Mouse (Mus musculus) retina, postnatal 1 day (tissue): ENCODE measurements around the gene Atp2b2.

Experiments
- DNase-seq: peaks from one replicate; pipeline ENCODE4 v3.0.0-alpha.2; 2012

The Atp2b2 gene

DNA sequence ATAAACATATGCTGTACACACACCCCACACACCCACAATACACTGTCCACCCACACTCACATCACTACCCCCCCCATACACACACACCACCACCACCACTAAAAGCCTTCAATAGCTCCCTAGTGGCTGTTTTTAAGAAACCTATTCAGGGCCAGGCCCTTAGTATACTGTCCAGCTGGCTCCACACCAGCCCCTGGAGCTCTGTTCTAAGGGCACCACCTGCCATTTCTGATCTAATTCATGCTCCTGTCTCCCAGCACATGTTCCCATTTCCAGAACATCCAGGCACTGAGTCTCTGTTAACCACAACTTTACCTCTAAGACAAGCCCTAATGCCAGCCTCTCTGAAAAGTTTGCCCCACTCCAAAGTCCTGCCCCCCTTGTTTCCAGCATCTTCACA is 186.8 kb downstream of the Atp2b2 start:
- no peak for DNase-seq

DNA sequence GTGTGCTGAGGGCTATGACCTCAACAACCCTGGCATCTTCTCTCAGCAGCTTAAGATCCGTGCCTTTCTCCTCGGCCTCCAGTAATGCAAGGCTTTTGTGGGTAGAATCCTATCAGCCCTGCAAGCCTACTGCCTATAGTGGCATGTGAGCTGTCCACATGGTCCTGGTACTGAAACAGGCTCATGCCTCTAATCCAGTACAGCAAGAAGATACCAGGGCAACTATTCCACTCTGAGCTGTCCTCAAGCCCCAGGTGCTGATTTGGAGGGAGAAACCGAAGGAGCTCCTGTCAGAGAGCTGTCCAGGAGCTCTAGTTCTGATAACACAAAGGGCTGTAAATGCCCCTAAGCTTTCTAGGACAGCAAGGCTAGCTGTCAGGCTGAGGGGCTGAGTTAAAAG is 190.1 kb downstream of the Atp2b2 start:
- DNase-seq = peak; percentile 89

DNA sequence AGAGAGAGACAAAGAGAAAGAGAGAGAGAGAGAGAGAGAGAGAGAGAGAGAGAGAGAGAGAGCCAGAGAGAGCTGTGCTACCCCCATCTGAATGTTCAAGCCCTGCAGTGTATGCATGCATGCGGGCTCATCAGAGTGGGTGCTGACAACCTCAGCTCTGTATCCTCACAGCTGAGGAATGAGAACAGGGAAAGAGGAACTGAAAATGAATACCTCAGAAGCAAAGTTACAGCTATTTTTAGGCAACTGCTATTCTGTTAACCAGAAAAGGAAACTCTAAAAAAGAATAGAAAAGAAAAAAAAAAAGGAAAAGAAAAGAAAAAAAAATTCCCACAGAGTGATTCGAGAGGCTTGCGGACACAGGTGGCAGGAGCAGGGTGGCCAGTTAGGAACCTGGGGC is 192.6 kb downstream of the Atp2b2 start:
- no peak for DNase-seq

DNA sequence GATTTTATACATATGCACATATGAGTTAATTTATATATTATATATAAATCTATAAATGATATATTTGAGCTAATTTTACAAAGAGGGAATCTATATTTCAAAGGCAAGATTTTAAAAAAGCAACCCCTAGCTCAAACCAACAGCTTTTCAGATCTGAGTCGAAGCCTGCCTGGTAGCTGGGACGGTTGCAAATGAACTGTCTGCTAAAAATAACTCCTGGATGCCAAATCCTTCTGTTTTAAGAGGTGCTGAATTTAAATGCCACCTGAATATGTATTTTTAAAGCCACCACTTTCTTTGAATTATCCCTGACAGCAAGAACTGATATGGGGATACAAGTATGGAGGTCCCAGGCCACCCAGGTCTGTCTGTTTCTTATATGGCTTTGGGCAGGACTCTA is 193.8 kb downstream of the Atp2b2 start:
- no peak for DNase-seq

DNA sequence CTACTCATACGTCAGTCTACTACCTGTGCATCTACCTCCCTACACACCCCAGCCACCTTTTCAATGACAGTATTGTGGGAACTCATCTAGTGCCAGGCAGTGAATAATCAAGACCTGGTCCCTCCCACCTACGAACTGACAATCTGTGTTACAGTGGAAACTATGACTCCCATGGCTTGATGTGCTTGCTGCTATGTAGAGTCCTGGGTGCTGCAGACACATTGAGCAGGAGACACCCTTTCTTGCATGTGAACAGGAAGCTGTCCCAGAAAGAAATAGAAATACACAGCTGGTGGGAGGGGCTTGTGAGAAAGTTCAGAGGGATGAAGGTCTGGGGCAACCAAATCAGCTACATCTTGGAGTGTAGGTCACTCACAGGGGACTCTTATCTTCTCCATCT is 195.3 kb downstream of the Atp2b2 start:
- DNase-seq = no peak

DNA sequence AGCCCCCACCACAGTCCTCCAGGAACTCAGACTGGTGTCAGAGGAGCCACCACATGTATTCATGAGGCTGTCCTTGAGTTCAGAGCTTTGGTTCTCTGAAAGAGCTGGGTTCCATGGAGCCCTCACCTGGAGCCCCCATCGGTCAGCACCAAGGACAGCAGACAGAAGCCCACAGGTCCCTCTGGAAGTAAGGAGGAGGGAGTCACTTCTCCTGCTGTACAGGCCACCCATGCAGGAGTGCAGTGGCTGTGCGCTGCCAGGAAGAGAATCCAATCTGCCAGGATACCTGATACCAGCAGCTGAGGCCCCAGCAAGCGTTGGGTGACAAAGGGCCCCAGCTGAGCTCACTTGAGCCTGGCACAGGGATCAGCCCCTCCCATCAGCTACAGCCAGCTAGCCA is 199.2 kb downstream of the Atp2b2 start:
- DNase-seq = peak; percentile 33

DNA sequence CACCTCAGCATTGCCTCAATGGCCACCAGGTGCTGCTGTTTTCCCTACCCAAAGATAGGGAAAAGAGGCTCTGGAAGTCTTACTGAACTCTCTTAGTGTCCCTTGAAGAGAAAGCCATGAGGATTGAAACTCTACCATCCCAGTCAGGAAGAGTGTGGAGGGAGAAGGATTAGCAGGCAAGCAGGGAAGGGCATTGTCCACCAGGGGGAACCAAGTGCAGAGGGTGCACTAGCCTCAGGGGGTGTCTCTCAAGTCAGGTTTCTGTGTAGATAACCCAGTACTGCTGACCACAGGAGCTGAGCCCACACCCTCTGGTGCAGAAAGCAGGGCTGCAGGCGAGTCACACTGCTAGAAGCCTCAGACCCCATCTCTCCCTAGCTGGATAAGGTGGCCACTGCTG is 203.9 kb downstream of the Atp2b2 start:
- DNase-seq = peak; percentile 43

DNA sequence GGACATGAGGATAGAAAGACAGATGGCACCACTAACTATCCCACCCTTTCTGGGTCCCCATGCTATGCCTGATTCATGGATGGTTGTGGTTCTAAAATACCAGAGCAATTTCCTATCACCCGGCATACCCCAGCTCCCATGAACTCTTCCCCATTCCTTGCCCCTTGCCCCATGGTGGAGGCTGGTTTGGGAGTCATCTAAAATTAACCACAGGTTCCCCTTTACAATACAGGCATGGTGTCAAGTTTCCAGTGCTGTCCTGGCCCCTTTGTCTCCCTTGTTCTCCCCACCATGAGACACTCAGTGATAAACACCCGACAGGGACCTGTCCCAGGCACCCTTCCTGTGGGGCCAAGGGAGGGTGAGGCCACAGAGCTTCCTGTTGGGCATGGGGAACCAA is 204.7 kb downstream of the Atp2b2 start:
- no peak for DNase-seq

DNA sequence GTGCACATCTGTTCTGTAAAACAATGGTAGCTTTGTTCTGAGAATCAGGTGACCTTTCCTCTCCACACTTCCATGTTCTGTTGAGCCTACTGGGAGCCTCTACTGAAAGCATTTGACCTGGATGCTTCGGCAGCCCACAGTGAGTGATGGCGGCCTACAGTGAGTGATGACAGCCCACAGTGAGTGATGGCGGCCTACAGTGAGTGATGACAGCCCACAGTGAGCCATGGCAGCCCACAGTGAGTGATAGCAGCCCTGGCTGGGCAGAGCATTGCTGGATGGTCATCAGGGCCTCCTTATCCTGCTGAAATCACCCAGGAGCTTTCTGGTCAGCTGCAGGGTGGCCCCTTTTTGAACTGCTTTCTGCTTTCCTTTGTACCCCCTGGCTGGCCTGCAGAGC is 205.9 kb downstream of the Atp2b2 start:
- no peak for DNase-seq

DNA sequence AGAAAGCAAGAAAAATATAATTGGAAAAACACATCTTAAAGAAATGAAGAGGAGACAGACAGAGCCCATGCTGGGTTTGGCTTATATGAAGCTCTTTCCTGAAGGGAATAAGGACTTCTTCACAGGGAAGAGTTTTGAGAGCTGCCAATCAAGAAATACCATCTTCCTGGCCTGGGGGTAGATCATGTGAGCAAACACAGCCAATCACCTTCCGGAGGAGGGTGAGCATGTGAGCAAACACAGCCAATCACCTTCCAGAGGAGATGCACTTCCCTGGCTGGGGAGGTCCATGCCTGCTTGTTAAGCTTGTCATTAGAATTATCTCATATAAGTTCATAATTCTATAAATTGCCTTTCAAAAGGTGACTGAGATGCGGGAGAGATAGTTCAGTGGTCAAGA is 211.9 kb downstream of the Atp2b2 start:
- no peak for DNase-seq

DNA sequence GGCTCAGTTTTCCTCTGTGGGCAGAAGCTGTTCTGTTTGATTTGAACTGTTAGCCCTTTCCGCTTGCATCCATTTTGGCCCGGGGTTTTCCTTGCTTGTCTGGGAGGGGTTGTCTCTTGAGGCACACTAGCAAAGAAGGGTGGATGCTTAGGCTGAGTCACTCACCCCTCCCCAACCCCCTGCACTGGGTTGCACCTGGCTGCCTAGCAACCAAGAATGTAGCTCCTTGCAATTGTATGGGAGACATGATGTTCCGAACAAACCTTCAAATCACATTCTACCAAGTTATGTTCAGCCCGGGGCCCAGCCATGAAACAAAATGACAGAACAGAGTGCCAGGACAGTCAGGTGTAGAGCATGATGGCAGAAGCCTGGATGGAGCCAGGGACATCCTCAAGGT is 215.1 kb downstream of the Atp2b2 start:
- no peak for DNase-seq

DNA sequence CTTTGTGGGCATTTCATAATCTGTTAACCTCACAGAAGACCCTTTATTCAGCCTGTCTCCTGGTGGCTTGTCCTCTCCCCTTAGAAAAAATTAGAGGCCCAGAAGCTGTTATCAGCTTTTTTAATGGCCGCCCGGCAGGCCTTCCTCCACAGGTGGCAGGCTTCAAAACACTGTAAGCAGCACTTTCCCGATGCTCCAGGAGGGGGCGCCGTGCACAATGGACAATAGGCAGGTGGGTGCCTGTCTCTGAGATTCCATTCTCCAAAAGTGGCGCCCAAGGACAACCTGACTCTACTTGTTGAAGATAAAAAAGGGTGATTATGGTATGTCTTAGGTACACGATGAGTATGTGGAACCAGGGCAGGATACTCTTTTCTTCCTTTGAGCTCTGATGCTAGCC is 220.0 kb downstream of the Atp2b2 start:
- peak; percentile 66 for DNase-seq

DNA sequence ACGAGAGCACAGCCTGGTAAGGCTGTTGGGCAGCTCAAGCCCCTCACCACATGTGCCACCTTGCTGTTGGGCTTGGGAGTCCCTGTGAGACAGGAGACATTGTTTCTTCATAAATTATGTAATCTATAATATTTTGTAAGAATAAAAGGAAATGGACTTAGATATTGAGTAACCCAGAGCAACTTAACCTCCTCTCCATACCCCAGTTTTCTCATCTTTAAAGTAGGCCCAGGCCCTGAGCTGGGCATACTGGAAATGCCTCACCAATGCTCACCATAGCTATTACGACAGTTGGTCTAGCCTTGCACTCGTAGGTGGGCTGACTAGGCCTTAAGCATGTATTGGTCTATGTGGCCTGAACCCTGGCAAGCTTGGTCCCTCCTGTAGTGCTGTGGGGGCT is 225.7 kb downstream of the Atp2b2 start:
- DNase-seq = no peak

DNA sequence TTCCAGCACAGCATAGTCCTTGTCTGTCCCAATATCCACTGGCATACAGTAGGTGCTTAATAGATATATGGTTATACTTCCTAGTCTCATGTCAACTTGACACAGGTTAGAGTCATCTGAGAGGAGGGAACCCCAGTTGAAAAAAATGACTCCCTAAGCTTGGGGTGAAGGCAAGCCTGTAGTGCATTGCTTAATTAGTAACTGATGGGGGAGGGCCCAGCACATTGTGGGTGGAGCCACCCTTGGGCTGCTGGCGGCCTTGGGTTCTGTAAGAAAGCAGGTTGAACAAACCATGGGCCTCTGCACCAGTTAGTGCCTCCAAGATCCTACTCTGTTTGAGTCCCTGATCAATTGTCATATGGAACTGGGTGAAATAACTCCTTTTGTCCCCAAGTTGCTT is 231.0 kb downstream of the Atp2b2 start:
- DNase-seq = no peak

DNA sequence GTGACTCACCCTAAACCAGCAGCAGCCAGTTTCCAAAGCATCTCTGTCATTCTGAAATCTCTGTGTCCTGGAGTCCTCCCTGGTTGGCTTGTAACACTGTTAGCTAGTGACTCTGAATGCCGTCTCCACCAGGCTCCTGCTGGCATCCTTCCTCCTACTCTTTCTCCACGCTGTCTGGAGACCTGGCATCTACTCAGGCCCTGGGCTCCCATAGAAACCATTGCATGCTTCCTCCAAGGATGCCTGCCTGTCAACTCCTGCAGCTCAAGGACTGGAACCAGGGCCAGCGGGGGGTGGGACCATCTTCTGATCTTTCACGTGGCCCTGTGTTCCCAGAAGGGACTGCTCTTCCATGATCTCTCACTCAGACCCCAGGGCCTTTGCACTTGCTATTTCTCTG is 231.7 kb downstream of the Atp2b2 start:
- DNase-seq = no peak

DNA sequence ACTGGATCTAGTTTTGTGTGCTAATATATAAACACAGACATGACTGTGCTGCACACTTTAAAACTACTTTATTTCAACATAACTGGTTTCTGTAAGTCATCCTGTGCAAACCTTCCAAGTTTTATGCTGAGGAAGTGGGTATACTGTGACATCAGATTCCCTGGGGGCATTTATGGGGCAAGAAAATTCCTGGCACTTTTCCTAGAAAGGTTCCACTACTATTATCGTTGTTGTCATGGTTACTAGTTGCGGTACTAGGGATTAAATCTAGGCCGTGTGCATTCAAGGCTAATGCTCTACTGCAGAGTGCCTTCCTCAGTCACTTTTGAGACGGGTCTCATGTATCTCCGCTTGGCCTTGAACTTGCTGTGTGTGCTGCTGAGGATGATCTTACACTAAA is 236.2 kb downstream of the Atp2b2 start:
- no peak for DNase-seq

DNA sequence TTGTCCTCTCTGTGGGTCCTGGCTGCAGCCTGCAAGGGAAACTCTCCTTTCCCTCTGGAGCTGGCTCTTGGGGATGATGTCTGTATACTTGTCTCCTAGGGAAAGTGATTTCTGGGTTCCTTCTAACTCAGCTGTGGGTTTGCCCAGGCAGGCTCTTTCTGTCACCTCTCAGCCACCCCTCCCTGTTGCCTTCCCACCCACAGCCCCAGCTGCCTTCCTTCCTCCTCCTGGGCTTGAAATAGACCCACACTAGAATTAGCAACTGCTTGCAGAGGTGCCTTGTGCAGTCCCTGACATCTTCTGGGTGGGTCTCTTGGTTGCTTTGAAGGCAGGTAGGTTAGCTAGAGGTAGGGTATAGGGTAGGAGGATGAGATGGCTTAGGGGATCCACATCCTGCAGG is 241.2 kb downstream of the Atp2b2 start:
- DNase-seq = no peak

DNA sequence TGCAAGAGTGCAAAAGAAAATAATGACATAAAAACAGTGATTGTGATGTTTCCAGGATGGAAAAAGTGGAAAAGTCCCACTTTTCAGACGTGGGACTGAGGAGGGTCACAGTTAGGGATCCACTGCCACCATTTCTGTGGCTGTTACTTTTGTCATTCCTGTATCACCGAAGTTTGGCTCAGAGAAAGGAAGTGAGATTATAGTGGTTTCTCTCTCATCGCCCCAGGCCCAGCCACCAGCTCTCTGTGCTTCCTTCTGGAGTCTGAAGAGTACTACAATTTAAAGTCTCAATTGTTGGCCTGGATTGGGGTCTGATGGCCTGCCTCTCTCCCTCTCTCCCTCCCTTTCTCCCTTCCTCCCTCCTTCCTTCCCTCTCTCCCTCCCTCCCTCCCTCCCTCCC is 242.5 kb downstream of the Atp2b2 start:
- DNase-seq = no peak

DNA sequence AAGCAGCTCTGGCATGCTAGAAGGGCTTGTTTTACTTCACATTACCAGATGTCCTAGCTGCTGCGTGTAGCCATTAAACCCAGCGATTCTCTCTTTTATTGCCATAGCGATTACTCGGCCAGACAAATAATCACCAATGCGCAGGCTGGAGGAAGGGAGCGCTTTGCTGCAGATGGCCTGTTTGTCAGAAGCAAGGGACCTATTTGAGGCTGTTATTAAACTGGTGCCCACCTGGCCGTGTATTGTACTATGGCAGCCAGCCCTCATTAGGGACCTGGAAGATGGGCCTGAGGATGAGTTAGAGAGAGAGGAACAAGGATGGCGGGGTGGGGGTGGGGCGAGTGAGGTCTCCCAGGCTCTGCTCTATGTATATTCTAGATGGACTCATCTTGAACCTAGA is 243.1 kb downstream of the Atp2b2 start:
- peak; percentile 69 for DNase-seq

DNA sequence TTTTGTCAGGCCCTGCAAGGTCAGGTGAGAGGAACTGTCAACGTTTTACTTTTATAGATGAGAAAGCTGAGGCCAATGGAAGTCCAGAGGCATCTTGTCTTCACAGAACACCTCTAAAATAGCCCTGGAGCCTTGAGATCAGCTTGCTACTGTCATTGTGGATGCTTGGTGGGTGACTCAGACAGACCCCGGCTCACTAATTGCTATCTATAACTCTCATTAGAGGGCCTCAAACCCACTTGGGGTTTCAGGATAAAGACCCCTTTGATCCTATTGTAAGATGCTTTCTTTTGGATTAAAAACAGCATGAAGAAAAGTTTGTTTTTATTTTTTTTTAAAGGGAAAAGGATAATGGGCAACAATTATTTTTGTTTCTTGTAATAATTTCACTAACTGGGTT is 243.5 kb downstream of the Atp2b2 start:
- DNase-seq = peak; percentile 53

DNA sequence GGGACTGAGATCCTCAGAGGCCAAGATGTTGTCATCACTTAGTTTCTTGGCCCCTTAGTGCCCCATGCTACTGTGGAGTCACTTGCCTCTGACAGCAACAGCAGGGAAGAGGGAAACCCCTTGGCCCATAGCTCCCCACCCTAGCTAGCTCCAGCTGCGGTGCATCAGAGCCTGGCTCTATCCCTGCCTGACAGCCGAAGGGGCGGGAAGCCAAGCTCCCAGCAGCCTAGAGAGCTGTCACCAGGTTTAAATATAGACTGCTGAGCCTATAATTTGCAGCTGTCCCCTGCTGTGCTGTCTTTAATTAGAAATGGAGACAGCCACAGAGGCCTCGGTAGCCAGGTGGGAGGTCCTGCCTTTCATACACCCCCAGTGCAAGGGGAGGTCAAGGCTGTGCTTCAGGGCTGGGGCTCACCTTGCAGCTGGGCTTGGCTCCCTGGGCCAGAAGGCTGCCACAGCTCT is 247.1 kb downstream of the Atp2b2 start:
- DNase-seq = peak; percentile 73

DNA sequence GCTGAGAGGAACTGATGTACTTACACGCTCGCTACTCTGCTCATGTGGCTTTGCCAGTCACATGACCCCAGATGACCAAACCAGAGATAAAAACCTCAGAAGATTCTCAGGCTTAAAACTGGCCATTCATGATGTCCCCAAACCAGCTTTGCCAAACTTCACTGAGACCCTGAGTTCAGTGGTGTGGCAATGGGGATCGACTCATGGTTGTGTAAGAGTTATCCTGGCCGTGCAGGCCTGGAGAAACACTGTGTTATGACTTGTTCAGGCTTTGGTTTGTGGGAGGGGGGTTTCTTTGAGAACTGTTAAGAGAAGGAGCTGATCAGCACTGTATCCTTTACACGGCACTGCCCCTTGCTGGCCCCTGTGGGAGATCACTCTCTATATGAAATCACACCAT is 250.0 kb downstream of the Atp2b2 start:
- DNase-seq = no peak

DNA sequence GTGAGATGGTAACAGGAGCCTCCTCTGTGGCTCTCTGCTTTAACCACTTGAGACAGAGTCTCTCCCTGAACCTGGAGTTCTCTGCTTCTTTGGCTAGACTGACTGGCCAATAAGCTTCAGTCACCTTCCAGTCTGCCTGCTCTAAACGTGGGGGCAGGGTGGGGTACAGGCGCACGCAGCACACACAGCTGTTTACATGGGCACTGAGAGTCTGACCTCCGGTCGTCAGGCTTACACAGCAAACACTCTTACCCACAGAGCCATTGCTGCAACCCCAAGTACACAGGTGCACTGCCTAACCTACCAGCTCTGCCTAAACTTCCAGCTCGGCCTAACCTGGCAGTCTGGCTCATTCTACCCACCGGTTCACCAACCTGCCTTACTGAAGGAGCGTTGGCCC is 251.4 kb downstream of the Atp2b2 start:
- DNase-seq = no peak

DNA sequence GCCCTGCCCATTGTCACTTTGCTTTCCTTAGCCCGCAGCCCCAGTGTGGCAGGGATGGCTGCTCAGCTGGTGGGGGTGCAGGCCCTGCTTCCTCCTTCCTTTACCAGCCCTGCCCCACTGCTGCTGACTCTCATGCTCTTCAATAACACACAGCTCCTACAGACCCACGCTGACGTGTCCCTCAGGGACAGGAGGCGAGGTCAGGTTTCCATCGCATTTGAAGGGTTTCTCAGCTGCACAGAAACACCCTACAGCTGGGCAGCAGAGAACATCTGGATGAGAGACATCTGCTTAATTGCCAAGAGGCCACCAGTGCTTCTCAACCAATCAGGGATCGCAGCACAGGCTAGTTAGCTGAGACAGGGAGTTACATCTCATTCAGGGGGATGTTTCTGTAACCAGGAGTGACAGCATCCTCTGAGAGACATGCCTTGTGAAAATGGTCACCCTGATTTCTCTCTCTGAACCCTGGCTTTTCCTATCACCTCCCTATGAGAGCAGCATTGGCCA is 254.9 kb downstream of the Atp2b2 start:
- DNase-seq = peak; percentile 31

DNA sequence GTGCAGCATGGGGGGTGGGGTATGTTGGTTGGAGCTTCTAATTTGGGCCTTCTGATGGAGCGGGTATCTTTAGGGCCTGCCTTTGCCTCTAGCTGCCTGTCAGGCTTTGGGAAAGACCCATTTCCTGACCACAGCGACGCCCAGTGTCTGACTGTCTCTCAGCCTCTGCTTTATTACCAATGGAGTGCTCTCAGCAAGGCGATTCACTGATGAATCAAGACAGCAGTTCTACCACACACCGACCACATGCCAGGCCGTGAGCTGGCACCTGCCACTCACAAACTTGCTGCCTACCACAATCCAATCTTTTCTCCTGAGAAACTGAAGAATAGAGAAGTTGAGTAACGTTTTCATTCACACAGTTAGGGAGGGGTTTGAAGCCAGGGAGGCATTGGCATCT is 256.8 kb downstream of the Atp2b2 start:
- DNase-seq = no peak

DNA sequence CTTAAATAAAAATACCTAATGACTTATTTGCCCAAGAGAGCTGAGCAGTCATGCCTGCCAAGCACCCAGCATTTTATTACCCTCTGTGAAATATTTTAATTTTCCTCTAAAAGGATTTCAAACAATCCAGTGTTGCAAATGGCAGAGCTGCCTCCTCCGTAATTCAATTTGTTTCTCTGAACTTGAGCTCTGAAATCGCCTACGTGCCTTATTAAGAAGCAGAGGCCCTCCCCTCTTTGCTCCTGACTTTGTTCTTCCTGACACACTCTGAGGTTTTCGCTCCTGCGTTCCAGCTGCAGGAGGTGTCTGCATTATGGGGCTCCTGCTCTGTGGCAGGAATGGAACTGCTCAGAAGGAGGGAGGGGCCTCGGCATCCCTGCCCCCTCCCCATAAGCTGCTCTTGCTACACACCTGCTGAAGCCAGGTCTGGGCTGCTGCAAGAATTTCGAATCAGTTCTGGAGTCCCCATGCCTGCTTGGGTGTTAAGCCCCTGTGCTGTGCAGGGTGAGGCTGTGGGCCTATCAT is 264.1 kb downstream of the Atp2b2 start:
- no peak for DNase-seq
